Mouse (Mus musculus) hindlimb bud, embryonic 11.5 days (tissue): Measurements from ENCODE around the gene Schip1.

Experiments used
- DNase-seq: peaks from one replicate; pipeline ENCODE4 v3.0.0-alpha.2; 2012; ENCODE audit warnings: low read depth, low spot score; ENCODE audit errors: extremely low spot score

The Schip1 gene

DNA sequence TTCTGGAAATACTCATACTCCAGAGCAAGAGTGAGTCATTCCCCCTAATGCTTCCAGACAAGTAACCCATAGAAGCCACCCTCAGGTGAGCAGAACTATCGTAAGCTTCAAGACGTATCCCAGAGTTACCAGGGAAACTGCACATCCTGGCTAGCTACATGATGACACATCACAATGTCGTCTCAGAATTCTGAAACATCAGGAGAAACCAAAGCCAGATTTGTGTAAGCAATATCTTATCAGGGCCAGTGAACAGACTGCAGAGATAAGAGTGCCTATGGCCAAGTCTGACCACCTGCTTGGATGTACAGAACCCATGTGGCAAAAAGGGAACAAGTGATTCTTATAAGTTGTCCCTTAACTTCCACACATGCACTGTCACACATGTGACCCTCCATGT is 440.2 kb downstream of the Schip1 start:
- no peak for DNase-seq

DNA sequence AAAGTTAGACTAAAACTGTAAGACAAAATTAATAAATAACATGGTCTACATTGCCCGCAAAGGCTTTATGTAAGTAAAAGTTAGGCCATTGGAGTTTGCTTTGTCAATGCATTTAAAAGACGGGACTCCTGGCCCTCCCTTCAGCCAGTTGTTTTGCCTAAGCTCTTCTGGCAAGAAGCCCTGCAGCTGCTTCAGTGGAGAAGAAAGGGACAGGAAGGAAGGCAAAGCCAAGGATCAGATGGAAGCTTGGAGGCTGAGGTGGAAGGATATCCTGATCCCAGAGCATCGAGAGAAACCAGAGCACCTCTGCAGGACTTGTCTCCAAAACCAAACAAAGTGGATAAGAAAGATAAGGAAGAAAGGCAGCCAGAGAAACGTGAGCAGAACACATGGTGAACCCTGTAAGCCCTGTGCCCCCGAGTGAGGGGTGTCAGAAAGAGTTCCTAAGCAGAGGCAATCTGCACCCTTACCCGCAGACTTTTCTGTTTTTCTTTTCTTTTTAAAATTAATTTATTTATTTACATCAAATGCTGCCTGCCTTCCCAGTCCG is 442.2 kb downstream of the Schip1 start:
- no peak for DNase-seq

DNA sequence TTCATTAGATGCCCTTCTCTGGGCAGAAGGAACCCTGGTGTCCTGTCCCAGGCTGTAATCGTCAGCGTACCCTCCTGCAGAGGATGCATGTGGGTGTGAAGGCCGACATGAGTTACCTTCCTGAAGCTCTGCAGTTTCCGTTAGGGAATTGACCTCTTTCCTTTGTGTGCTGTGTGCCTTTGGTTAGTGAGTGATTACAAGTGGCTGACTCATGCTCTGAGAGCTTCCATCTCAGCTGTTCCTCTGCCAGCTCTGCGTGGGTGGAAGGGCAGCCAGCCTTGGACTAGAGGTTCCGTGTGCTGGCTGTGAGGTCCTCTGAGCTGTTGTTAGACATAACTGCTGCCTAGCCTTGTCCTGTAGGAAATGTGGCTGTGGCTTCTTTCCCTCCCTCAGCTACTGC is 444.0 kb downstream of the Schip1 start:
- no peak for DNase-seq

DNA sequence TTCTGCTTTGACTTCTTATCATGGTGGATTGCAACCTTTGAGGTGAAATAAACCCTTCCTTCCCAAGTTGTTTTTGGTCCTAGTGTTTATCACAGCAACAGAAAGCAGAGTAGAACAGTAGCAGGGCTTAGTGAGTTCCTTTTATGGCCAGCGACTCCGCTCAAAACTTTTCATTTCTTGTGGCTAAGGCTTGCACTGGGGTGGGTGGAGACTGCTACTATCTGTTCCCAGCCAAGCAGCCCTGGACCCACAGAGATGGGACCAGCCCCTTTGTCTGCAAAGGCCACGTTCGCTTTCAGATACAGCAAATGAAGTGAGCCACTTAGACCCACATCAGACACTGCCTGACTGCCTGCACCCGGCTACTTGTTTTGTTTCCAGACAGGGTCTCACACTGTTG is 446.3 kb downstream of the Schip1 start:
- DNase-seq: no peak

DNA sequence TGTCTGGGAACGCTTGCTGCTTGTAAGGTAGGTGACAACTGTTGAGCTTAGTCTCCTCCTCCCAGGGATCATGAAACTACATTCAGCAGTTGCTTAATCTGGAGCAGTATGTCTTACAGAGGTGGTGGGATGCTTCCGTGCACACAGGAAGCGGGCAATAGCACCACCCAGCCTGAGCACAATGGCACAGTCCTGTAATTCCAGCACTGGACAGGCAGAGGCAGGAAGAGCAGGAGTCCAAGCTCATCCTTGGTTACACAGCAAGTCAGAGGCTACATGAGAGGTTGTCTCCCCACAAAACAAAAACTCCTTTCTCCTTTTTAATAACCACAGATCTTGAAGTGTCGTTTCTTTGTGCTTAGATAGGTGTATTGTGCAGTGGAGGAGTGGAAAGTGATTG is 447.1 kb downstream of the Schip1 start:
- no peak for DNase-seq

DNA sequence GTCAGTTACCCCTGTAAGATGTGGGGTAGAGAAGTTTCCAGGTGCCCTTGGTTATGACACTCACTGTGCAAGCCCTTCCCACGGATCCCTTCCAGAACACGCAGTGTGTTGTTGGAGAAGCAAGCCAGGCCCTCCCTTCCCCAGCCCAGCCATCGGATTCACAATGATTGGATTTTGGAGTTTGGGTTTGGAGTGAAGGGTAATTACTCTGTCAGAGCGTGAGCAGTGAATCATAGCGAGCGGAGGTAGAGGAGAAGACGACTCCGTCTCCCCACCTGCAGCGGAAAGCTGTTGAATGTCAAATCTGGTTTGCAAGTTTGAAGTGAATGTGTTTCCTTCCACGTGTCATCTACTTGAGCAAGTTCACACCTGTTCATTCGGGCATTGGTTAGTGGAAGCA is 447.7 kb downstream of the Schip1 start:
- no peak for DNase-seq

DNA sequence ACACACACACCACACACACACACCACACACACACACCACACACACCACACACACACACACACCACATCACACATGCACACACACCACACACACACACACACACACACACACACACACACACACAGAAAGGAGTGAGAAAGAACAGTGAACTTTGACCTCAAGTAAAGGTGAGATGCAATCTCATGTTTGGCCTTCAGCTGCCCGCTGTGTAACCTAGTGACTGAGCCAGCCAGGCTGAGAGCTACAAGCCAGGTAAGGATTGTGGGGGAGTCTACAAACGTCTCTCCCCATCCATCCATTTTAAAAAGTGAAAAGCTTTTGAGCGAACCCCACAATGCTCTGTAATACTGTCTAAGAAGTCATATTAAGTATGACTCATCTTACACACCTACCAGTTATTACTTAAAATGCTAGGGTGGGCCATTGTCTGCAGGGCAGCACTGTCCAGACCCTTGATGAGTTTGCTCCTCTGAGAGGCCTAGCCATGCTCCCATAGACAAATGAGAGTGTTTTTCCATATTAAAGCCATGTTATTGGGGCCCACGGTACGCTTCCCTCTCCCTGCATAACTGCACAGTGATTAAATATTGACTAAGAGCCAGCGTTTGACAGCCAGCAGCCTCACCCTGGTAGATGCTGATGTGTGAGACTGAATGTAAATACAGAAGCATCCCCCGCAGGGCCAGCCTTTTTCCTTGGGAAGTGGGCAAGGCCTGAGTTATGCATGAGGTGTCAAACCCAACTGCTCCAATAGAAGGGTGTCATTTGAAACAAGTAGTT is 448.9 kb downstream of the Schip1 start:
- no peak for DNase-seq

DNA sequence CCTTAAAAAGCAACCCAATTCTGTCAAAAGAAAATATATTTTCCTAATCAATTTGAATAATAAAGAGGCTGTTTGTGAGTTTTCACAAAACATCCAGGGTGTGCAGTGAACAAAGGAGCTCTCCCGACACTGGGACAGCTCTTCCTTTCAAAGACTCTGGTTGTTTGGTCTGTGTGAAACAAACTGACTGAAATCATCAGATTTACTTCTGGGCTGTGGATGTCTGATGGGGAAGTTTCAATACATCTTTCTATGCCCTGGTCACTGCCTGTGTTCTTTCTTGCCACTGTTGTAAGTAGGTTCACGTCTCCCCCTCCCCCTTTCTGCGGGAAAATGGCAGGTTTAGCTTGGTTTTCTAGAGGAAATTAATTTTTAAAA is 449.5 kb downstream of the Schip1 start:
- DNase-seq: no peak

DNA sequence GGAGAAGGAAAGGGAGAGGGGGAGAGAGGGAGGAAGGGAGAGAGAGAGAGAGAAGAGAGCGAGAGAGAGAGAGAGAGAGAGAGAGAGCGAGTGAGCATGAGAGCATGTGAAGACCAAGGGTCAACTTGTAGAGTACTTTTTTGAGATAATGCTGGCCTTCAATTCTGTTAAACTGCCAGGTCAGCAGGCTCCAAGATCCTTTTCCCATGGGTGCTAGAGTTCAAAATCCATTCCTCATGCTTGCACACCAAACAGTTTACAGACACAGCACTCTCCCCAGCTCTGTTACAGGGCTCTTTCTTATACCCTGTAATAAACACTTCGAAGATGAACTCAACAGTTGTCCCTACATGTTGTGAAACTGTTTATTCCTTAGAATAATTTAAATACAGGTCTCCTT is 450.1 kb downstream of the Schip1 start:
- DNase-seq: no peak

DNA sequence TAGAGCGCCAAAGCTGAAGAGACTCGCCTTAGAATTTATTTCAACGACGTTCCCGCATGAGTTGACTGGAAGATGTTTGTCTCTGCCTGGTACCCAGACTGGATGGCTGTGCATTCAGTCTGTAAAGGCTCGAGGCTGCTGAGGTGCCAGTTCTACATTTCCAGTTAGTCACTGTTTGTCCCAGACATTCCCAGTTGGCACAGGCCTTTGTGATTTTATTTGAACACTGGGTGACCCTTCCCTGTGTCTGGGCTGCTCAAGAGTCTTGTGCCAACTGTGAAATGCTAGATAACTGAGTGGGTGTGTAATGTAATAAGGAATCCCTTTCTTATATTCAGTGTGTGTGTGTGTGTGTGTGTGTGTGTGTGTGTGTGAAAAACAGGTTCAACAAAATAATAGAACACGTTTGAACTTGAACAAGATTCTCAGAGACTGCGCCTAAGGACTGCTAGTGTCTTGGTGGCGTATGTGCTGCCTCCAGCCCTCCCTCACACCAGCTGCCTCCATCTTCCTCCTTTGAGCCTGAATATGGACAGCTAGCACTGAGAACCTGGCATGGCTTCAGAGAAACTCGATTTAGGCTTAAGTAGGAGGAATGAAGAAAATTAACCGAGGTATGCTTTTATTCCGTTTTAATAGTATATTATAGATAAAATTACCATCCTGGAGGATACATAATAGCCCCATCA is 451.9 kb downstream of the Schip1 start:
- no peak for DNase-seq

DNA sequence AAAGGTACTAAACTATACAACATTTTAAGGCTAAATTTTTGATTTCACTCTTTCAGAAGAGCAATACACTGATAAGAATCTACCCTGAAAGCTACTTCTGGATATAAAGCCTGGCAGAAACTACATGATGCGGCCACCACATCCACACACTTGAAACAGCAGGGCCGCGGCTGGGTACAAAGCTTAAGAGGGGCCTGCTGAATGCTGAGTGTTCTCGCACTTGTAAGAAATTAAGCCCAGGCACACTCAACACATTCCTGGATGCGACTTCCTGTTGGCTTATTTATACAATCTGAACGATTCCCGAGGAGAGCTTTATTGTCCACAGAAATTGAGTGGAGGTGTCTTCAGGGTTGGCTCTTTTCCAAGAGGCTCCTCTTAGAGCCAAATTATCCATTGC is 452.6 kb downstream of the Schip1 start:
- no peak for DNase-seq

DNA sequence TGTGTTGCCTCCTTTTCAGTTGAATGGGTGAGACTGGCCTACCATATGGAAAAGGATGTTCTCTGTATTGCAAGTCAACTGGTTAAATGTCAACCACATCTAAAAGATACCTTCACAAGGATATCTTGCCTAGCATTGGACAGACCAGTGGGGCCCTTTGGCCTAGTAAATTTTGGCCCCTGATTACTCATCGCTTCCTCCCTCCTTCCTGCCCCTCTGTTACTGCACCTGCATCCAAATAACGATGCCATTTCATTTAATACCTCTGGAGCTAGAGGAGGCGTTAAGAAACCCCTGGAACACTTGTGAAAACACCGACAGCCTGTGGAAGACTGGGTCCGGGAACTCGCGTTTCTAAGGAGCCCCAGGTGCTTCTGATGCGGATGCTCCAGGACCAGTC is 453.4 kb downstream of the Schip1 start:
- no peak for DNase-seq

DNA sequence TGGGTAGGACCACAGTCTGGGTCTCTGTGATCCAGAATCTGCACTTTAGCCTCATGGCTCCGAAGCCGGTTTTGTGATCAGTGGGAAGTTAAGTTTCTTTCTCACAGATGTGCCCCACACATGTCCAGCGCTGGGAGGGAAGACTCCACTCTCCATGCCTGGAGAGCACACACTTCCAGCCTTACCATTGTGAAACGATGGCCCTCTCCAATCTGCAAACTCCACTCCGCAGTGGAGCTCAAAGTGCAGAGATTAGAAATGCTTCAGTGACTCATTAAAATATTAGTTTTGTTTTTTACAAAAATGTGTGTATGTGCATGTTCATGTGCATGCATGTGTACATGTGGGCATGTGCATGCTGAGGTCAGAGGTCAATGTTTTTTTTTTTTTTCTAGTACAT is 454.0 kb downstream of the Schip1 start:
- no peak for DNase-seq

DNA sequence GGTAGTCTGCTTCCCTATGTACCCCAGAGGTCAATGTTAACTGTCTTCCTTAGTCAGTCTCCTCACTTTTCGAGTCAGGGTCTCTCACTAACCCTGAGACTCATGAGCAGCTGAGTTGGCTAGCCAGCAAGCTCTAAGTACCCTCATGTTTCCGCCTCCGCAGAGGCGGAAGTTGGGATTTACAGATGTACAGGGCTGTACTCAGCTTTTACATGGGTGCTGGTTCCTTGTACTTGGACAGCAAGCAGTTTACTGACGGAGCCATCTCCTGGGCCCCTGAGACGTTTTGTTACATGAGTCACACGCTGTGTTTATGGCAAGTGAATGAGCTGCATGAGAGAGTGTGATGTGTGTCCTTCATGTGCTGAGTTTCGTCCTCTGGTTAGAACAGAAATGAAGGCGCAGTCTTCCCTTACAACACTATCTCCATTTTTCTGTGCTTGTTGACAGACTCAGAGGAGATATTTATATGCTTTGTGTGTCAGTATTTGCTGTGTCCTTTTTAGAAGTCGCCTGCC is 460.8 kb downstream of the Schip1 start:
- DNase-seq: no peak

DNA sequence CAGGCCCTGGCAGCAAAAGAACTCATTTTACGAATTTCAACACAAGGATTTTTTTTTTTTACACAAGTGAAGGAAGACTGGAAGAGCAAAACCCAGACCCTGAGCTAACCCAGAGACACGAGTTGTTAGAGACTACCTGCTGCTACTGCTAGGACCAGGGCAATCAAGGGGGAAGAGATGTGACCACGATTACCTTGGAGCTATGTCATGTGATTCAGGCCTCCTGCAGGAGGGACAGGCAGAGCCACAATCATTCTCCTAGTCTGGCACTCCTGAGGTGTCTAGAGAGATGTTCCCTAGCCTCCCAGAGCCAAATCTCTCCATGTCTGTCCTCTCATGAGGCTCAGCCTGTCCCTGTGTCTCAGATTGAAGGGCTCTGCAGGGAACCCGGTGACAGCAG is 461.8 kb downstream of the Schip1 start:
- no peak for DNase-seq

DNA sequence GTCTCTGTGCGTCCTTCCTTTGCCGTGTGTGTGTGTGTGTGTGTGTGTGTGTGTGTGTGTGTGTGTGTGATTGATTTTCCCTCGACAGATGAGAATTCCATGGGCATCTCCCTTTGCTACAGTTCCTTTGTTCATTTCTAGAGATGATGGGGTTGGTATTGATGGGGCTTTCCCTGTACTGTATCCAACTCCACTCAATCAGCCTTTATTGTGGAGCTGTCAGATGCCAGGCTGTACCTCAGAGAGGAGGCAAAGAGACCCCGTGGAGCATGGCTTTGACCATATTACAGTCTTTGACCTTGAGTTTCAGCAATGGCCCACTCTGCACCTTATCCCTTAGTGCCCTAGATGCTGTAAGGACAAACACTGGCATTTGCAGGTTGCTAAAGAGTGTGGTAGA is 462.6 kb downstream of the Schip1 start:
- no peak for DNase-seq

DNA sequence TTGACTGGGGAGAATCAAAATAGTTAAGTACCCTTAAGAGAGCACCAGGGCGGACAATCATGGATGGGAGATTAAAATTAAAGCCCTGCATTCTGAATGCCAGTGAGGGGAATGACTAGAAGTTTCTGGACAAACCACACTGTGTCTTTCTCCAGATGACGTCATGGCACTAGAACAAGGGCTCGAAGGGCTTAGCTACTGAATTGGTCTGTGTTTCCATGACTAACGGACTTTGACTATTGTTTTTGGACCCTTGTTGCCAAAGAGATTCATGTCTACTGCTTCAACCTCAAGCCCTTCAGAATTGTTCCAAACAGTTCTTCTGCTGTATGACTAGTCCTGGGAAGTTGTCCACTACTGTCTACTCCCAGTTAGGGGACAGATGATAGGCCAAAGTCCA is 467.3 kb downstream of the Schip1 start:
- DNase-seq: no peak

DNA sequence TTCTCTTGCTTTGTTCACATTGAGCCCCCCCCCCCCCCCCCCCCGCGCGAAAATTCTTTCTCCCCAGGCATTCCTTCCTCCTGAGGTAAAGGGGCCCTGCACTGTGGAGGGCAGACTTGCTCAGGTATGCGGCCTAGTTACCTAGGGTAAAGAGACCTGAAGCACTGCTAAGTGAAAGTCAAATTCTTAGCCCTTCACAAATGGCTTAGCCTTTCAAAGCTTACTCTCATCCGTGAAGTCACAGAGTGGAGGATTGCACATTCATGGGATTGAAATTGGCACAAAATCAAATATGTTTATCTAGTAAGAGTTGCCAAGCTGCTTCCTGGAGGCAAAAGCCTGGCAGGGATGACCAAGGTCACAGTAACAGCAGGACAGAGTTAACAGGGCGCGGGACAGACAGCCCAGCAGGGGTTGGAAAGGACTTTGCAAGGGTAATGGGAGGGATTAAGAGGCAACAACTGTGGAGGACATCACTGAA is 470.0 kb downstream of the Schip1 start:
- DNase-seq: no peak

DNA sequence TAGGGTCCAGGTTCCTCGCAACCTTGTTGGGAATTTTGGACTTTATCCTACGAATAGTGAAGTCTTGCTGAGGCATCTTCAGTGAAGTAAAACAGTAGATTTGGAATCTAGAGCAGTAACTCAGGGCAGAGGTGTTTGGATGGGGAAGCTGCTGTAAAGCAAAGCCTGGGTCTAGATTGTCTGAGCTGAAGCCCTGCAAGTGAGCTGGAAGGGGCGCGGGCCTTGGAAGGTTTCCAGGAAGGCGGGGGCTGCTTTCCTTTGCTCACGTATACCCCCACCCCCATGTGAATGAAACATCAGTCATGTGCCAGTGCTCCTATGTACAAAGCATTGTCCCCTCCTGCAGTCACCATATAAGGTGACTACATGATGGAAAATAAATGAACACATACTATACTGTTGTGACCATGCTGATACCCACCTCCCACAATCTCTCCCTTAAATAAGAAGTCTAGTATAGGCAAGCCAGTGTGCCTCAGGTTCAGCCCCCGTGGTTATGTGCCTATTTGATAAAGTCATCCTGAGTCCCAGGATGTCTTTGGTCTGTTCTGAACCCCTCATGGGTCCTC is 470.6 kb downstream of the Schip1 start:
- DNase-seq: no peak

DNA sequence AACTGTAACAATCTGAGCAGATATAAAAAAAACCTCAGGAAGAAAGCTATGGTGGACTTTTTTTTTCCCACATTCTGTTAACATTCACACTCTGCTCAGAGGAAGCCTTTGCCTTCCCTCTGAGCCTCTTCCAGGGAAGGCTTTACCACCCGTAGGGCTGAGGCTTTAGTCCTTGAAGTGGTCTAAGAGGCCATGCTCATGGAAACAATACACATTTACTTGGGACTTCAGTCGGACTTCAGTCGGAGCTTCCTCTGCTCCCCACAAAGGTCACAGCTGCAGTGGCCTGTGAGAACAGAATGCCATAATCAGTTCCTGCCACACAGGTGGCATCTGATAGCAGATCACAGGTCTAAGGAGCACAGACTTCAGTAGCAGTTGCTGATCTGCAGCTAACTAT is 471.5 kb downstream of the Schip1 start:
- DNase-seq: no peak

DNA sequence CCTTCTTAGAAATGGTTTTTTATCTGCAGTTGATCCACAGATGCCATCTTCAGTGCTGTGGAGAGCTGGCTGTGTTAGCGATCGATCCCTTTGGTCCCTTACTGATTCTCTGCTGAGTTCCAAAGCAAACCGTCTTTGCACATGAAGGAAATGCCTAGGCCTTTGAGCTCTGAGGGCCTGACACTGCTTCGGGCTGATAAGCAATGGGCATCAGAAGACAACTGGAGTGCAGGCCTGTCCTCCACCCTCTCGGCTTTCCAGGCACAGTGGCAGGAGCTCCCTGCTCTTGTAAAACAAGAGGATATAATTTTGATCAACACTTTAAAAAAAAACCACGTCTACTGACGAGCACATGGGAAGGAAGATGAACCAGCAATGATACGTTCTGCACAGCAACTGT is 477.1 kb downstream of the Schip1 start:
- DNase-seq: no peak
